Mouse (Mus musculus) CH12.LX (cell line): ENCODE results near the gene Cmya5.

Experiments used
- CHD1 ChIP-seq: IDR thresholded peaks from 2 replicates; pipeline ENCODE4 v1.6.1; 2012; ENCODE audit warnings: low read depth, low read length, improper control_type of control experiment, inconsistent platforms
- CTCF ChIP-seq, 2 experiments: IDR thresholded peaks in 1 of 2; conservative IDR thresholded peaks in 1 of 2; 2 replicates each; pipeline ENCODE4 v1.5.1; 2011 to 2012; ENCODE audit warnings: low read depth in 2 of 2, low read length in 2 of 2, improper control_type of control experiment in 1 of 2, inconsistent platforms in 1 of 2, mild to moderate bottlenecking in 1 of 2, moderate library complexity in 1 of 2
- ELF1 ChIP-seq: IDR thresholded peaks from 2 replicates; pipeline ENCODE4 v1.6.1; 2014; ENCODE audit warnings: low read depth, mild to moderate bottlenecking, inconsistent platforms, low read length, improper control_type of control experiment
- EP300 ChIP-seq: IDR thresholded peaks from 2 replicates; pipeline ENCODE4 v1.6.1; 2011; ENCODE audit warnings: low read length, improper control_type of control experiment
- ETS1 ChIP-seq: conservative IDR thresholded peaks from 2 replicates; pipeline ENCODE4 v1.6.1; 2012; ENCODE audit warnings: low read depth, mild to moderate bottlenecking, inconsistent platforms, low read length, improper control_type of control experiment, moderate library complexity
- JUND ChIP-seq: conservative IDR thresholded peaks from 2 replicates; pipeline ENCODE4 v1.6.1; 2011; ENCODE audit warnings: low read depth, low read length, improper control_type of control experiment
- MEF2A ChIP-seq: IDR thresholded peaks from 2 replicates; pipeline ENCODE4 v1.6.1; 2014; ENCODE audit warnings: low read depth, mild to moderate bottlenecking, inconsistent platforms, low read length, improper control_type of control experiment, borderline replicate concordance
- NELFE ChIP-seq: IDR thresholded peaks from 2 replicates; pipeline ENCODE4 v1.6.1; 2011; ENCODE audit warnings: low read depth, low read length, improper control_type of control experiment
- POLR2A ChIP-seq: IDR thresholded peaks from 2 replicates; pipeline ENCODE4 v1.6.1; 2011; ENCODE audit warnings: low read depth, mild to moderate bottlenecking, improper control_type of control experiment, low read length
- RAD21 ChIP-seq: IDR thresholded peaks from 2 replicates; pipeline ENCODE4 v1.6.1; 2011; ENCODE audit warnings: low read depth, mild to moderate bottlenecking, low read length, improper control_type of control experiment, moderate library complexity
- SIN3A ChIP-seq: IDR thresholded peaks from 2 replicates; pipeline ENCODE4 v1.6.1; 2012; ENCODE audit warnings: low read length, improper control_type of control experiment, inconsistent platforms
- TBP ChIP-seq: conservative IDR thresholded peaks from 2 replicates; pipeline ENCODE4 v1.6.1; 2011; ENCODE audit warnings: low read depth, low read length, improper control_type of control experiment

DNA sequence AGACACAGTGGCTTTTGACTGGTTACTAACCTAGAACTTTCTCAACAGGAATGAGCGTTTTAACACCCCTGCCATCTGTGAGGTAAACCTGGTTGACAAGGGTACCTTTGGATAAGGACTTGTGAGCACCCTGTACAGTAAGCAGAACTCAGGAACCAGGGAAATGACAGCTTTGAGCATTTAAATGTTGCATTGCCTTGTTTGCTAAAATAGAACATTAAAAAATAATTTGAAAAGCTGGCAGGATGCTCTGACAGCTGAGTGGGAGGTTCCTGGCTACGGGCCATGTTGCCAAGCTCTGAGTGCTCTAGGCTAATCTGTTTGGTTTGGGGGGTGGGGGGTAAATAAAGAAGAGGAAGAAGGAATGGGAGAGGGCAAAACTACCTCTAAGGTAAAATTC is 70.9 kb downstream of the Cmya5 start:
- TF ChIP-seq RAD21 (no peak), JUND (no peak), EP300 (no peak), TBP (no peak), MEF2A (no peak), POLR2A (no peak), SIN3A (no peak), CHD1 (no peak), ETS1 (no peak), ELF1 (no peak), CTCF (conservative IDR thresholded peaks at IDR 0.05 in 1 of 2, IDR thresholded peaks at IDR 0.05 in 1 of 2; ENCODE audit: low read depth in 2 of 2, low read length in 2 of 2) (no peak), NELFE (no peak)
